Mouse (Mus musculus): Measurements from ENCODE around the gene Insr. TPM values are rescaled to one million over a fixed set of nuclear protein-coding genes. Genes with fewer than 3 reads are reported as not detected.
A peak's percentile ranks its signal among the peaks of the same experiment; 100 is the strongest.

The Insr gene
- total and polyA plus RNA-seq, 3 experiments: 5.3 to 7.6 TPM; not detected in 1

- no peaks in the 10 kb centered on the region for H3K79me2 ChIP-seq (ENCODE audit: control insufficient read depth, insufficient read depth, low read length, poor library complexity)
- no peaks in the 10 kb centered on the region for H3K9me3 ChIP-seq (replicated peaks; ENCODE audit: insufficient read depth, low read length)
- peaks cover 0 to 3% of the 10 kb centered on the region in 2 experiments; a peak in 1 of 4 replicates for H3K27me3 ChIP-seq (ENCODE audit: control insufficient read depth in 1 of 2, insufficient read depth in 2 of 2, low read length in 2 of 2)
- H3K4me3 ChIP-seq (ENCODE audit: control insufficient read depth in 1 of 2, insufficient read depth in 1 of 2, low read depth in 2 of 2, low read length in 2 of 2): no peak overlapping the region
- no peak overlapping the region for H3K9ac ChIP-seq (ENCODE audit: control insufficient read depth, low read depth, low read length, poor library complexity, severe bottlenecking)
- H3K27ac ChIP-seq (ENCODE audit: control insufficient read depth, low read depth, low read length): no peak overlapping the region
- H3K4me1 ChIP-seq (ENCODE audit: control insufficient read depth in 1 of 2, insufficient read depth in 2 of 2, low read length in 2 of 2): no peaks in the 10 kb centered on the region
- TF ChIP-seq MAZ (IDR thresholded peaks at IDR 0.05; ENCODE audit: low read depth, low read length): no peak
- TF ChIP-seq BHLHE40 (IDR thresholded peaks at IDR 0.05; ENCODE audit: borderline replicate concordance, low read depth, low read length): no peak
- TF ChIP-seq MAX (IDR thresholded peaks at IDR 0.05; ENCODE audit: low read length): no peak
- TF ChIP-seq TAL1 (IDR thresholded peaks at IDR 0.05; ENCODE audit: low read length): no peak
- TF ChIP-seq CTCF (IDR thresholded peaks at IDR 0.05 in 2 of 3, conservative IDR thresholded peaks at IDR 0.05 in 1 of 3; ENCODE audit: control insufficient read depth in 1 of 3, insufficient read depth in 1 of 3, low read depth in 2 of 3, low read length in 3 of 3, poor library complexity in 1 of 3, severe bottlenecking in 1 of 3): no peak
- TF ChIP-seq UBTF (IDR thresholded peaks at IDR 0.05; ENCODE audit: borderline replicate concordance, insufficient read depth, low read depth, low read length): no peak
- no peak for TF ChIP-seq HCFC1 (IDR thresholded peaks at IDR 0.05; ENCODE audit: low read depth, low read length)
- no peak for TF ChIP-seq CHD2 (IDR thresholded peaks at IDR 0.05; ENCODE audit: low read length)
- no peak for TF ChIP-seq ZC3H11A (IDR thresholded peaks at IDR 0.05; ENCODE audit: low read depth, low read length)
- no peak for TF ChIP-seq USF1 (IDR thresholded peaks at IDR 0.05; ENCODE audit: low read depth, low read length)
- TF ChIP-seq KAT2A (conservative IDR thresholded peaks at IDR 0.05; ENCODE audit: low read depth, low read length): no peak
- TF ChIP-seq TBP (IDR thresholded peaks at IDR 0.05; ENCODE audit: low read depth, low read length): no peak
- TF ChIP-seq POLR2AphosphoS2 (IDR thresholded peaks at IDR 0.05; ENCODE audit: low read length): no peak
- no peak for TF ChIP-seq NRF1 (IDR thresholded peaks at IDR 0.05; ENCODE audit: insufficient read depth, low read depth, low read length, poor library complexity, severe bottlenecking)
- TF ChIP-seq EP300 (IDR thresholded peaks at IDR 0.05; ENCODE audit: low read depth in 1 of 2, low read length in 2 of 2): no peak
- no peak for TF ChIP-seq RCOR1 (IDR thresholded peaks at IDR 0.05; ENCODE audit: low read depth, low read length)
- no peak for TF ChIP-seq ELF1 (IDR thresholded peaks at IDR 0.05; ENCODE audit: low read depth, low read length)
- no peaks in the 10 kb centered on the region for H3K36me3 ChIP-seq (ENCODE audit: control insufficient read depth in 1 of 2, insufficient read depth in 2 of 2, low read length in 2 of 2)
- no peak for DNase-seq (ENCODE audit: low read depth, low spot score)
Measured at GRCm38 (mm10) chr8:3299322-3299721, 19.9 kb upstream of the Insr start.

DNA sequence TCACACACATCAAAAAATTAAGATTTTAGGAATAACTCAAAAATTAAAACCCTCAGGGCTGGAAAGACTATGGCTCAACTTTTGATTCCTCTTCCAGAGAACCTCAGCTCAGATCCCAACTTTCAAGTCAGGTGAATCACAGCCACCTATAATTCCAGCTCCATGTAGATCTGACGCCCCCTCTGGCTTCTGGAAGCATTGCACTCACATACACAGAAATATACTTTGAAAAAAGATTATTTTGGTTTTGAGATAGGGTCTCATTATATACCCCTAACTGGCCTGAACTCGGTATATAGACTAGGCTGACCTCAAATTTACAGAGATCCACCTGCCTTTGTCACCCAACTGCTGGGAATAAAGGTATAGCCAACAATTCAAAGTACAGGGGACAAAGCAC, 6.4 kb upstream of the Insr start:
- H3K4me3 ChIP-seq (ENCODE audit: control insufficient read depth in 1 of 2, insufficient read depth in 1 of 2, low read depth in 2 of 2, low read length in 2 of 2): no peak overlapping the region
- H3K4me1 ChIP-seq (ENCODE audit: control insufficient read depth in 1 of 2, insufficient read depth in 2 of 2, low read length in 2 of 2): no peaks in the 10 kb centered on the region
- no peak for DNase-seq (ENCODE audit: low read depth, low spot score)
- TF ChIP-seq TBP (IDR thresholded peaks at IDR 0.05; ENCODE audit: low read depth, low read length): no peak
- no peak for TF ChIP-seq MEF2A (IDR thresholded peaks at IDR 0.05; ENCODE audit: extremely low read depth, insufficient replicate concordance, low read depth, low read length, poor library complexity, severe bottlenecking)
- peak; percentile 2 for TF ChIP-seq RAD21 (IDR thresholded peaks at IDR 0.05; ENCODE audit: low read depth, low read length)
- TF ChIP-seq CTCF (IDR thresholded peaks at IDR 0.05 in 2 of 3, conservative IDR thresholded peaks at IDR 0.05 in 1 of 3; ENCODE audit: control insufficient read depth in 1 of 3, insufficient read depth in 1 of 3, low read depth in 2 of 3, low read length in 3 of 3, poor library complexity in 1 of 3, severe bottlenecking in 1 of 3): peak; percentile 3 to 15 (median 13); a peak in 3 of 6 replicates
- no peak for TF ChIP-seq ZNF384 (IDR thresholded peaks at IDR 0.05; ENCODE audit: low read depth, low read length)
- TF ChIP-seq NRF1 (IDR thresholded peaks at IDR 0.05; ENCODE audit: insufficient read depth, low read depth, low read length, poor library complexity, severe bottlenecking): no peak
- H3K79me2 ChIP-seq (ENCODE audit: control insufficient read depth, insufficient read depth, low read length, poor library complexity): no peaks in the 10 kb centered on the region
- H3K9ac ChIP-seq (ENCODE audit: control insufficient read depth, low read depth, low read length, poor library complexity, severe bottlenecking): no peak overlapping the region
- H3K36me3 ChIP-seq (ENCODE audit: control insufficient read depth in 1 of 2, insufficient read depth in 2 of 2, low read length in 2 of 2): no peaks in the 10 kb centered on the region
- no peaks in the 10 kb centered on the region for H3K9me3 ChIP-seq (replicated peaks; ENCODE audit: insufficient read depth, low read length)
- H3K27ac ChIP-seq (ENCODE audit: control insufficient read depth, low read depth, low read length): no peak overlapping the region
- H3K27me3 ChIP-seq (ENCODE audit: control insufficient read depth in 1 of 2, insufficient read depth in 2 of 2, low read length in 2 of 2): no peaks in the 10 kb centered on the region
